In genomic region chrX:68495144-68495493, GRCm38 (mm10) we compare ENCODE assay signal across 9 mouse cellular contexts.
DNase-seq lines count a peak whose midpoint lies in the region; ATAC-seq lines count a peak whose summit lies in the region.
"Had no signal": no experiment of that assay in that cellular context is flagged by ENCODE, and none has a peak within 500 bp of the region (broad histone marks: within the 10 kb centered on the region; RNA-seq: fewer than 3 reads in every experiment).

No protein-coding gene starts in this region.

- no peak overlapping the region for H3K9ac ChIP-seq in hindbrain, embryonic 15.5 days
- H3K9ac ChIP-seq in hindbrain, embryonic 13.5 days: no peak overlapping the region

- no peaks in the 10 kb centered on the region for H3K36me3 ChIP-seq in hindbrain, embryonic 15.5 days
- H3K36me3 ChIP-seq in hindbrain, embryonic 13.5 days: no peaks in the 10 kb centered on the region
- H3K36me3 ChIP-seq in hindbrain, embryonic 10.5 days: no peaks in the 10 kb centered on the region

- H3K27ac ChIP-seq in hindbrain, embryonic 15.5 days (replicated peaks): no peak overlapping the region
- no peak overlapping the region for H3K27ac ChIP-seq in hindbrain, embryonic 13.5 days
- H3K27ac ChIP-seq in hindbrain, embryonic 10.5 days: no peak overlapping the region

- 59% methylated on average over 3 of the region's 3 CpGs for WGBS in hindbrain, embryonic 15.5 days
- WGBS in hindbrain, embryonic 13.5 days: 66% methylated on average over 3 of the region's 3 CpGs
- 81% methylated on average over 3 of the region's 3 CpGs for WGBS in hindbrain, embryonic 10.5 days

- peak; percentile 23; the same call in 1 of the 2 replicates for ATAC-seq in hindbrain, embryonic 15.5 days (ENCODE audit: low FRiP score, low read depth)
- no peak for ATAC-seq in hindbrain, embryonic 13.5 days (ENCODE audit: low FRiP score)
- ATAC-seq: intestine, embryonic 16.5 days had no signal

- no peak overlapping the region for H3K4me2 ChIP-seq in hindbrain, embryonic 15.5 days
- H3K4me2 ChIP-seq in hindbrain, embryonic 13.5 days: no peak overlapping the region

- H3K4me1 ChIP-seq in hindbrain, embryonic 15.5 days (replicated peaks): no peaks in the 10 kb centered on the region
- H3K4me1 ChIP-seq in hindbrain, embryonic 13.5 days (replicated peaks): no peaks in the 10 kb centered on the region
- H3K4me1 ChIP-seq in hindbrain, embryonic 10.5 days (replicated peaks): no peaks in the 10 kb centered on the region

- no peak overlapping the region for H3K4me3 ChIP-seq in hindbrain, embryonic 15.5 days
- no peak overlapping the region for H3K4me3 ChIP-seq in hindbrain, embryonic 13.5 days
- no peak overlapping the region for H3K4me3 ChIP-seq in hindbrain, embryonic 10.5 days

- H3K9me3 ChIP-seq in hindbrain, embryonic 15.5 days: no peaks in the 10 kb centered on the region
- no peaks in the 10 kb centered on the region for H3K9me3 ChIP-seq in hindbrain, embryonic 13.5 days
- H3K9me3 ChIP-seq in hindbrain, embryonic 10.5 days: no peaks in the 10 kb centered on the region

- H3K27me3 ChIP-seq in hindbrain, embryonic 15.5 days: no peaks in the 10 kb centered on the region
- no peaks in the 10 kb centered on the region for H3K27me3 ChIP-seq in hindbrain, embryonic 13.5 days
- no peaks in the 10 kb centered on the region for H3K27me3 ChIP-seq in hindbrain, embryonic 10.5 days (ENCODE audit: insufficient read depth, poor library complexity, severe bottlenecking)

- peak; percentile 92 for DNase-seq in NIH3T3 (ENCODE audit: low read depth)
- DNase-seq in cerebellum, postnatal 36 days: peak; percentile 75
- DNase-seq in lung, postnatal 14 days: peak; percentile 0
- no peak for DNase-seq in layer of hippocampus, adult 11-12 months (ENCODE audit: low spot score)
- DNase-seq in spleen, postnatal 10 days (ENCODE audit: low spot score in 2 of 2): no peak
- no peak for DNase-seq in hindbrain, embryonic 10.5 days (ENCODE audit: low spot score)

Comparison
In these comparisons a context has a peak if more than half of its experiments do, and no peak if none do; other contexts are left out.
1. DNase-seq: peak in NIH3T3 (single experiment), cerebellum, postnatal 36 days (2 of 2) and lung, postnatal 14 days (single experiment); none in layer of hippocampus, adult 11-12 months (single experiment), spleen, postnatal 10 days (0 of 2) and hindbrain, embryonic 10.5 days (single experiment).